Mouse (Mus musculus) embryonic facial prominence, embryonic 13.5 days (tissue): ENCODE data around the gene Iqsec1. TPM values are rescaled to one million over a fixed set of nuclear protein-coding genes. Genes with fewer than 3 reads are reported as not detected.

Source experiments
- ATAC-seq: fragments of 200-750 bp; cut with Nextera tagmentation; 2 replicates; pipeline ENCODE4 v1.8.0; 2017; ENCODE audit warnings: low read depth; ENCODE audit not compliant: insufficient number of reproducible peaks, insufficient read depth, low FRiP score, low TSS enrichment
- H3K27ac ChIP-seq: fragments of 300-500 bp; sonication (generic); 2 replicates; pipeline ENCODE4 v1.5.1; 2015; ENCODE audit warnings: moderate library complexity, mild to moderate bottlenecking, inconsistent platforms
- H3K27me3 ChIP-seq: fragments of 300-500 bp; sonication (generic); 2 replicates; pipeline ENCODE4 v1.6.1; 2015; ENCODE audit warnings: mild to moderate bottlenecking, inconsistent platforms
- H3K36me3 ChIP-seq: fragments of 300-500 bp; sonication (generic); 2 replicates; pipeline ENCODE4 v1.6.1; 2015; ENCODE audit warnings: mild to moderate bottlenecking, inconsistent platforms
- H3K4me1 ChIP-seq: fragments of 300-500 bp; sonication (generic); 2 replicates; pipeline ENCODE4 v1.6.1; 2015; ENCODE audit warnings: inconsistent platforms
- H3K4me2 ChIP-seq: fragments of 300-500 bp; sonication (generic); 2 replicates; pipeline ENCODE4 v1.6.1; 2015; ENCODE audit warnings: moderate library complexity, mild to moderate bottlenecking, inconsistent platforms
- H3K4me3 ChIP-seq: fragments of 300-500 bp; sonication (generic); 2 replicates; pipeline ENCODE4 v1.5.1; 2015; ENCODE audit warnings: mild to moderate bottlenecking, inconsistent platforms
- H3K9ac ChIP-seq: fragments of 300-500 bp; sonication (generic); 2 replicates; pipeline ENCODE4 v1.6.1; 2015; ENCODE audit warnings: mild to moderate bottlenecking, inconsistent platforms
- H3K9me3 ChIP-seq: fragments of 300-500 bp; sonication (generic); 2 replicates; pipeline ENCODE4 v1.6.1; 2016; ENCODE audit warnings: inconsistent platforms
- WGBS: fragments of 180-500 bp; shearing (Covaris S2); methylation state at CpG from one replicate; pipeline ENCODE4 v1.1.7; 2015; ENCODE audit warnings: mixed read lengths; 5-methylcytosine and 5-hydroxymethylcytosine counted together
- polyA plus RNA-seq: library from polyadenylated mRNA; unstranded; fragments of >200 nt; fragmentation: Nextera tagmentation; extraction: Ambion mirVana; gene quantifications from 2 replicates; pipeline ENCODE4 v1.2.1, GENCODE M21; 2015

The Iqsec1 gene
- polyA plus RNA-seq, 1 experiment from 2014 or later: 11.6 TPM

- no peaks in the 10 kb centered on the region for H3K27me3 ChIP-seq
- H3K4me3 ChIP-seq: no peak overlapping the region
- H3K27ac ChIP-seq: no peak overlapping the region
- H3K9ac ChIP-seq: no peak overlapping the region
- no peak overlapping the region for H3K4me2 ChIP-seq
- H3K36me3 ChIP-seq: no peaks in the 10 kb centered on the region
- peaks cover 9% of the 10 kb centered on the region for H3K4me1 ChIP-seq
- H3K9me3 ChIP-seq: no peaks in the 10 kb centered on the region
- ATAC-seq: no peak
Observed at GRCm38 (mm10) chr6:90798201-90798600, 190.3 kb downstream of the Iqsec1 start.

GRCm38 (mm10) chr6:90796902-90797596 lies 191.4 kb downstream of the Iqsec1 start:
- ATAC-seq: no peak
- Histone ChIP-seq H3K27ac (no peak overlapping the region), H3K4me3 (no peak overlapping the region), H3K27me3 (no peaks in the 10 kb centered on the region), H3K9ac (no peak overlapping the region), H3K4me2 (no peak overlapping the region), H3K36me3 (no peaks in the 10 kb centered on the region), H3K4me1 (peaks cover 1% of the 10 kb centered on the region), H3K9me3 (no peaks in the 10 kb centered on the region)
- 89% methylated on average over 2 of the region's 2 CpGs for WGBS

GRCm38 (mm10) chr6:90790901-90791300 lies 197.6 kb downstream of the Iqsec1 start:
- H3K36me3 ChIP-seq: no peaks in the 10 kb centered on the region
- no peak overlapping the region for H3K4me2 ChIP-seq

GRCm38 (mm10) chr6:90789520-90789919 lies 199.0 kb downstream of the Iqsec1 start:
- Histone ChIP-seq H3K27ac (no peak overlapping the region), H3K4me2 (no peak overlapping the region), H3K9ac (no peak overlapping the region), H3K9me3 (no peaks in the 10 kb centered on the region), H3K36me3 (no peaks in the 10 kb centered on the region), H3K4me3 (no peak overlapping the region), H3K4me1 (peaks cover 7% of the 10 kb centered on the region), H3K27me3 (no peaks in the 10 kb centered on the region)
- no peak for ATAC-seq
- WGBS: 80% methylated on average over 5 of the region's 5 CpGs

More at GRCm38 (mm10) chr6:90790901-90791300, 197.6 kb downstream of the Iqsec1 start:
- no peak overlapping the region for H3K4me3 ChIP-seq
- no peak overlapping the region for H3K27ac ChIP-seq
- peaks cover 7% of the 10 kb centered on the region for H3K4me1 ChIP-seq
- no peak for ATAC-seq
- no peaks in the 10 kb centered on the region for H3K9me3 ChIP-seq
- no peaks in the 10 kb centered on the region for H3K27me3 ChIP-seq
- H3K9ac ChIP-seq: no peak overlapping the region

GRCm38 (mm10) chr6:90787587-90787986 lies 200.9 kb downstream of the Iqsec1 start:
- Histone ChIP-seq H3K27ac (no peak overlapping the region), H3K4me3 (no peak overlapping the region), H3K4me1 (peaks cover 14% of the 10 kb centered on the region), H3K9me3 (no peaks in the 10 kb centered on the region), H3K27me3 (no peaks in the 10 kb centered on the region), H3K9ac (no peak overlapping the region), H3K36me3 (no peaks in the 10 kb centered on the region), H3K4me2 (no peak overlapping the region)
- ATAC-seq: no peak
- 94% methylated on average over 3 of the region's 3 CpGs for WGBS

- Histone ChIP-seq H3K4me3 (no peak overlapping the region), H3K4me1 (peaks cover 18% of the 10 kb centered on the region), H3K36me3 (no peaks in the 10 kb centered on the region), H3K9ac (no peak overlapping the region), H3K27me3 (no peaks in the 10 kb centered on the region), H3K4me2 (no peak overlapping the region), H3K9me3 (no peaks in the 10 kb centered on the region), H3K27ac (peak overlapping the region; percentile 44; the same call in 1 of the 2 replicates)
- WGBS: 70% methylated on average over 6 of the region's 6 CpGs
- ATAC-seq: no peak
Observed at GRCm38 (mm10) chr6:90787036-90787435, 201.4 kb downstream of the Iqsec1 start.

- ATAC-seq: no peak
- 30% methylated on average over 3 of the region's 3 CpGs for WGBS
- Histone ChIP-seq H3K9me3 (no peaks in the 10 kb centered on the region), H3K4me3 (no peak overlapping the region), H3K9ac (no peak overlapping the region), H3K27ac (no peak overlapping the region), H3K36me3 (no peaks in the 10 kb centered on the region), H3K4me2 (no peak overlapping the region), H3K4me1 (peaks cover 22% of the 10 kb centered on the region), H3K27me3 (no peaks in the 10 kb centered on the region)
Observed at GRCm38 (mm10) chr6:90786589-90786988, 201.9 kb downstream of the Iqsec1 start.

- H3K27ac ChIP-seq: no peak overlapping the region
- whole genome bisulfite sequencing: 55% methylated on average over 4 of the region's 4 CpGs
- peaks cover 37% of the 10 kb centered on the region for H3K4me1 ChIP-seq
Observed at GRCm38 (mm10) chr6:90783945-90784344, 204.5 kb downstream of the Iqsec1 start.

GRCm38 (mm10) chr6:90783176-90783575 lies 205.3 kb downstream of the Iqsec1 start:
- no peaks in the 10 kb centered on the region for H3K9me3 ChIP-seq
- no peaks in the 10 kb centered on the region for H3K27me3 ChIP-seq
- no peak for ATAC-seq
- no peak overlapping the region for H3K4me3 ChIP-seq
- peaks cover 38% of the 10 kb centered on the region for H3K4me1 ChIP-seq
- no peak overlapping the region for H3K27ac ChIP-seq
- no peak overlapping the region for H3K4me2 ChIP-seq
- H3K36me3 ChIP-seq: no peaks in the 10 kb centered on the region
- H3K9ac ChIP-seq: no peak overlapping the region

More at GRCm38 (mm10) chr6:90783945-90784344, 204.5 kb downstream of the Iqsec1 start:
- Histone ChIP-seq H3K9ac (no peak overlapping the region), H3K27me3 (no peaks in the 10 kb centered on the region), H3K4me2 (no peak overlapping the region), H3K9me3 (no peaks in the 10 kb centered on the region), H3K4me3 (no peak overlapping the region), H3K36me3 (no peaks in the 10 kb centered on the region)
- ATAC-seq: no peak

GRCm38 (mm10) chr6:90781921-90782770 lies 206.3 kb downstream of the Iqsec1 start:
- no peaks in the 10 kb centered on the region for H3K36me3 ChIP-seq
- H3K9me3 ChIP-seq: no peaks in the 10 kb centered on the region
- WGBS: 34% methylated on average over 19 of the region's 19 CpGs
- peaks cover 36% of the 10 kb centered on the region for H3K4me1 ChIP-seq
- 0 out of 2 replicates have a peak, but pooled peaks have one; percentile 11 for ATAC-seq
- H3K4me3 ChIP-seq: no peak overlapping the region
- peak overlapping the region; percentile 49; the same call in 1 of the 2 replicates for H3K9ac ChIP-seq
- H3K4me2 ChIP-seq: 0 out of 2 replicates have a peak overlapping the region, but pooled peaks have one; percentile 0
- H3K27me3 ChIP-seq: no peaks in the 10 kb centered on the region
- peak overlapping the region; percentile 57; the same call in 1 of the 2 replicates for H3K27ac ChIP-seq

- H3K9me3 ChIP-seq: no peaks in the 10 kb centered on the region
- no peaks in the 10 kb centered on the region for H3K27me3 ChIP-seq
- H3K9ac ChIP-seq: no peak overlapping the region
- H3K36me3 ChIP-seq: no peaks in the 10 kb centered on the region
- H3K4me2 ChIP-seq: no peak overlapping the region
- H3K4me3 ChIP-seq: no peak overlapping the region
- no peak for ATAC-seq
- WGBS: 45% methylated on average over 2 of the region's 2 CpGs
- H3K27ac ChIP-seq: no peak overlapping the region
- H3K4me1 ChIP-seq: peaks cover 30% of the 10 kb centered on the region
Observed at GRCm38 (mm10) chr6:90780532-90780931, 208.0 kb downstream of the Iqsec1 start.

GRCm38 (mm10) chr6:90778841-90779240 lies 209.6 kb downstream of the Iqsec1 start:
- no peak for ATAC-seq
- Histone ChIP-seq H3K36me3 (no peaks in the 10 kb centered on the region), H3K9me3 (no peaks in the 10 kb centered on the region), H3K4me2 (no peak overlapping the region), H3K27me3 (no peaks in the 10 kb centered on the region), H3K27ac (no peak overlapping the region), H3K9ac (no peak overlapping the region), H3K4me1 (peaks cover 25% of the 10 kb centered on the region), H3K4me3 (no peak overlapping the region)
- 70% methylated on average over 6 of the region's 6 CpGs for WGBS
